Mouse (Mus musculus) kidney, adult 9 months (tissue): ENCODE results near the gene Zmym2.

Experiments used
- DNase-seq: peaks from one replicate; pipeline ENCODE4 v3.0.0; 2022

The Zmym2 gene

GRCm38 (mm10) chr14:56935481-56935880, 49.0 kb downstream of the Zmym2 start:
- DNase-seq, result no peak

- DNase-seq, result no peak
Observed at GRCm38 (mm10) chr14:56939903-56940302, 53.5 kb downstream of the Zmym2 start.

- no peak for DNase-seq
Observed at GRCm38 (mm10) chr14:56952928-56953327, 66.5 kb downstream of the Zmym2 start.

GRCm38 (mm10) chr14:56954393-56954792, 67.9 kb downstream of the Zmym2 start:
- DNase-seq, result no peak

GRCm38 (mm10) chr14:56963969-56964734, 77.7 kb downstream of the Zmym2 start:
- peak; percentile 48 for DNase-seq

- DNase-seq, result no peak
Observed at GRCm38 (mm10) chr14:56969653-56970052, 83.2 kb downstream of the Zmym2 start.

- DNase-seq, result no peak
Observed at GRCm38 (mm10) chr14:56970160-56970559, 83.7 kb downstream of the Zmym2 start.

- DNase-seq, result no peak
Observed at GRCm38 (mm10) chr14:56978045-56978655, 91.7 kb downstream of the Zmym2 start.

- no peak for DNase-seq
Observed at GRCm38 (mm10) chr14:56988621-56989020, 102.2 kb downstream of the Zmym2 start.
